Mouse (Mus musculus): ENCODE measurements at regions not wholly inside any gene's neighbourhood (a gene's known extent, or its start where the extent isn't known, plus 50 kb on each side); places are given as distances from the start of the nearest gene placed in this dataset.
A peak's percentile ranks its signal among the peaks of the same experiment; 100 is the strongest.
"Not testable (repeated sequence)": the region's sequence is repeated elsewhere in the genome, so short reads cannot be mapped to it uniquely, and the experiment has no call there.

DNA sequence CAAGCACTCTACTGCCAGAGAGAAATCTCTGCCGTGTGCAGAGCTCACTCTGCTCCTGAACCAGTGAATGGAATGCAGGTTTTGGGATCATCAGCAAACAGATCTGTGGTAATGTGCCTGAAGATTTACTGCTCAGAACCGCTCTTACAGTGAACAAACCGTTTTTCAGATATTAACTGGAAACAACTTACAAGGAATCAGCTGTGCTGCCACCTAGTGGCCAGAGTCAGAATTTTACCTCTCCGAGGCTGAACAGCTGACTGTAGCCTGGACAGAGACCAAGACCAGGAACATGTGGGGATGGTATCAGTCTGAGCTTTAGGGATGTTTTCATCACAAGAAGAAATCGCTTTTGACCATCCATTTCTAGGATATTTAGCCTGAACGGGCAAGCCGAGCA lies 65.3 kb downstream of the Gm15023 start:
- DNase-seq, result peak; percentile 8 to 9

DNA sequence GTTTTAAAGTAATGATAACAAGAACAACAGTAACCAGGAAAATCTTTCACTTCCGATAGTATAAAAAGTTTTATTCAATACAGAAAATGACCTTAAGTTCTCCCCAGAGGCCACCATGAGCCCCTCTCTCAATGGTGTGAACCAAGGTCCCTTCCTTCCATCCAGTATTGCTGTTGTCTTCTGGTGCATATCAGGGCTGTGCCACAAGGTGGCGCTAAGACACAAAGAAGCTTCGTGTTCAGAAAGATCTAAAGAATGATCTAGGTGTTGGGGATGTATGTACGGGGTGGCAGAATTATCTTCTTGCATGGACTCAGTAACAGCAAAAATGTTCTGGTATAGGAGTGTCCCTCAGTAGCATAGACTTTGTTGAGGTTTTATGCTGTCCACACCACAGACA lies 66.6 kb downstream of the Gm15023 start:
- peak; percentile 36 to 58 for DNase-seq

DNA sequence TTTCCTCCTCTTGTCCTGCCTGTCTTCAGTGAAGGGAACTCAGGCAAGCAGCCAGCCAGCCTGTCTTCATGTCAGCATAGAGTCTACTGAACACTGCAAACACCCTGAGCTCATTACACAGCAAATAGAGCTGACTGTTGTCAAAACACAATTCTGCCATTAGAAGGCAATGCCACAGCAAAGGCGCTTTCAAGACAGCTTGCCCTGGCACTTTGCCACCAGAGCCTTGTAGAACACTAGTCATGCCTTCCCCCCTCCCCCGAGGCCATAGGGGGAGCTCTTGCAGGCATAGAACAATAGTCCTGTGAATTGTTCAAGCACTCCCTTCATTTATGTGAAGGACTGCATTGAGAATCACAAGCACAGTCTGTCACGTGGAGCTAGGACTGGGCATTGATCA lies 75.8 kb downstream of the Gm15023 start:
- DNase-seq, result no peak

DNA sequence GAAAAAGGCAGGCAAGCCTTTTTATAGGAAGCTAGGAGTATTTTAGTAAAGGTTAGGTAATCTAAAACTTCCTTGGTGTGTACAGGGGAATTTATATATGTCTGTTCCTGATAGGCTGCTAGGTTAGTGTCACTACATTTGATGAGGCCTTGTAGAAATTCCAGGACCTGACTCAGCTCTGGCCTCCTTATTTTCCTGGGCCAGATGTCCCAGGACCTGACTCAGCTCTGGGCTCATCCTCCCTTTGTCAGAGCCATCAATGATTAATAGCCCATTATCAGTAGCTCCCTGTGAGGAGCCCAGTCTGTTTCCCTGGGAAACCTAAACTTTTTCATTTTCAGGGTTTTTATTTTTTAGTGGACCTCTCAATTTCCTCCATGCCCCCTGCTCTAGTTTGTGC lies 79.3 kb downstream of the Gm15023 start:
- DNase-seq, result no peak

DNA sequence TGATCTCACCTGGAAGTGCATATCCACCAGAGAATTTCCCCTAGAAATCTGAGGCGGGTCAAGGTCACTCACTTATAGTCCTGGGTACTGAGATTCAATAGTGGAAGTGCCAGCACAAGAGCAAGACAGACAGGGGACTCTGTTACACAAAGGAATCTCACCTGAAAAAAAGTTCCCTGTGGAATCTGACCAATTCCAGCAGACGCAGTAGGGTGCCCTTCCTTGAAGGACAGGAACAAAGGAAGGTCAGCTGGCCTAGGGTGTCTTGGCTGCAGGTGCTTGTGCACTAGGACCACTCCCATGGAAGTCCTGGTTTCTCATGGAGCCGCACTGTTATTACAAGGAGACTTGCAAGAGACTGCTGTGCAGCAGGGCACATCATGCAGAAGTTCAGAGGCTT lies 81.2 kb downstream of the Gm15023 start:
- DNase-seq, result no peak

DNA sequence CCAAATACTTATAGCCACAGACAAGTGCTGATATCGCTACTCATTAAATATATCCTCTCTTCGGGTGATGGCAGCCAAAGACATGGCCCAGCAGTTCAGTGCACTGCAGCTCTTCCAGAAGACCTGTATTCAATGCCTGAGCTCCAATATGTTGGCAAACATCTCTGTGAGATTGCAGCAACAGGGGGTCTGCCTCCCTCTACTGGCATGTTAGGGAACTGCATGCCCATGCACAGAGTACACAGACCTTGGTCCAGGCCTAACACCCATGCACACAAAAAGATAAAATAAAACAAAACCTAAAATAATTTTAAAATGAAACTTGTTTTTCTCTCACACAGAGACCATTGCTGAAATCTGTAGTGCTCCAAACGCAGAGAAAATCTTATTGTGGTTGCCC lies 82.1 kb upstream of the Zmat1 start:
- peak; percentile 33 to 42 for DNase-seq

DNA sequence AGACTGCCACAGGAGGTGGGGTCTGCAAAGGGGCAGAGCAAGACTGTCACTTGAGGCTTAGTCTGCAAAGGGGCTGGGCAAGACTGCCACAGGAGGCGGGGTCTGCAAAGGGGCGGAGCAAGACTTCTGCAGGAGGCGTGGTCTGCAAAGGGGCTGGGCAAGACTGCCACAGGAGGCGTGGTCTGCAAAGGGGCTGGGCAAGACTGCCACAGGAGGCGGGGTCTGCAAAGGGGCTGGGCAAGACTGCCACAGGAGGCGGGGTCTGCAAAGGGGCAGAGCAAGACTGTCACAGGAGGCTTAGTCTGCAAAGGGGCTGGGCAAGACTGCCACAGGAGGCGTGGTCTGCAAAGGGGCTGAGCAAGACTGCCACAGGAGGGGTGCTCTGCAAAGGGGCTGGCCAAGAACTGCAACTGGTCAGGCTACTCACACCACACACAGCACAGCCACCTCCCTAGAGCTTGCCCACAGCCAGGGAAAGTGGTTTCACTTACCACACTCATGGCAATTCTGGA lies 78.1 kb upstream of the Zmat1 start:
- peak in 1 of 2 experiments; percentile 37 for DNase-seq

DNA sequence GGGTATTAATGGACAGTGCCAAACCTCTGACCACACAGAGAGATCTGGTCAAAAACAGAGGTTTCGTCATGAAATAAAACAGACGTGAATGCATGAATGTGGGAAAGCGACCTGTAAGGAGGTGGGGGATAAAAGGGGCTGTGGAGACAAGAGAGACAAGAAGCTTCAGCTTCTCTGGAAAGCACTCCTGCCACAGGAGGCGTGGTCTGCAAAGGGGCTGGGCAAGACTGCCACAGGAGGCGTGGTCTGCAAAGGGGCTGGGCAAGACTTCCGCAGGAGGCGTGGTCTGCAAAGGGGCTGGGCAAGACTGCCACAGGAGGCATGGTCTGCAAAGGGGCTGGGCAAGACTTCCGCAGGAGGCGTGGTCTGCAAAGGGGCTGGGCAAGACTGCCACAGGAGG lies 77.6 kb upstream of the Zmat1 start:
- DNase-seq, result peak in 1 of 2 experiments; percentile 8

DNA sequence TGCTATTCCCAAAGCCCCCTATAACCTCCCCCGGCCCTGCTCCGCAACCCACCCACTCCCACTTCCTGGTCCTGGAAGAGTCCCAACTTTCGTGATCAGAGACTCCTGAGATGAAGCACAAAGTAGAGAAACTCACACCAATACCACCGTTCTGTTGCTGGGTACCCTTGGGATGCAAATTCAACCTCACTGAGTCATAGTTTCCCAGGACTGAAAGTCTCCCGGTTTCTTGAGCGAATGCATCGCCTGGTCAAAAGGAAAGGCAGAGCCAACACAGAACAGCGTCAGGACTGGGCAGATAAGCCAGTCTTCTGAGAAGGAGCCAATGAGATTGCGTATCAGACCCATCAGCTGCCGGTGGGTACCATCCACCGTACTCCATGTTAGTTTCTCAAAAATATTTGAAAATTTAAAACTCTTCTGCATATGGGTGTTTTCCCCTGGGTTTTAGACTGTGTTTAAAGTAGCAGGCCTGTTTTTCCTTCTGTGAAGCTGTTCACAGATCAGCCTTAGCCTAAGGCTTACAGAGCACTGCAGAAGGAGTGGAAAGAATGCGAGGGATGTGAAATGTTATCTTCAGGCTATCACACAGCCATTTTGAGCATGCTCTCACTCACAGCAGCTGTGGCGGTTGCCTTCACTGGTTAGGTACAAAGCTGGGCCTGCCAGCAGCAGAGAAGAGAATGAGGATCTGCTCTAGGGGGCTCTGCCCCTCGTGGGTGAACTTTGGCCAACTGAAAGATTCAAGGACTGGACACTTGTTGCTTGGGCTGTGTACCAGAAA lies 77.0 kb upstream of the Zmat1 start:
- DNase-seq, result not testable (repeated sequence)

DNA sequence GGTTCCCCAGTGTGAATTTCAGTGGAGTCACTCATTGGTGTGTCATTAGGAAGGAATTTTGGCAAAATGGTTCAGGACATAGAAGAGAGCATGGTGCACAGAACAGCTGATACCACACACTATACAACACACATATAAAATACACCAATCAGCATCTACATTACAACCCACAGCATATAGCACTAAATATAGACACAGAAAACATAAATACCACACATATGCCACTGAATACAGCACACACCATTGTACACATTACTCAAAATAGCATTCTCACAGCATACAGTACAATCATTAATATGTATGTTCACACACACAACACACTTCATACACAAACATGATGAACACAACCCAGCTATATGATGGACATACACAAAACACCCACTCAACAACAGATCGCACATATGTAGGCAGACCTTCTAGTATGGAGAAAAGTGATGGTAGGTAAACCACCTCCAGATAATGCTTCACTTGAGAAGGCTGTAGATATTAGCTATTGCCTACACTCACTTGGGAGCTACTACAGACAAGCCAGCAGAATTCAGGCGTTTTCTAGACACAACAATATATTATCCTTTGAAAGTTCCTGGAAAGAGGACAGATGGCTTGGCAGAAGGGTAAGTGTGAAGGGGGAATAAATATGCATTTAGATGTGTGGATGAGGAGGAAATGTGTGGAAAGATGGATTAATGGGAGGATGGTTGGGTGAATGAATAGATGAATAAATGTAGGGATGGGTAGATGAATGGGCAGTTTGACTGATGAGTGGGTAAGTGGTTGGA lies 71.6 kb upstream of the Zmat1 start:
- no peak for DNase-seq

DNA sequence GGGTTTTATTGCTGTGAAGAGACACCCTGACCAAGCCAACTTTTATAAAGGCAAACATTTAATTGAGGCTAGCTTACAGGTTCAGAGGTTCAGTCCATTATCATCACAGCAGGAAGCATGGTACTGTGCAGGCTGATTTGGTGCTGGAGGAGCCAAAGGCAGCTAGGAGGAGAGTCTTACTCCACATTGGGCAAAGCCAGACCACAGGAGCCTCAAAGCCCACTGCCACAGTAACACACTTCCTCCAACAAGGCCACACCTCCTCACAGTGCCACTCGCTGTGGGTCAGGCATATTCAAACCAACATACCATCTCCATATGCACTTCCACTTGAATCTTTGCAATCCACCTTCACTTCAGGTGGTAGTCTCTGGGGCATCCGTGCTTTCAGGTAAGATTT lies 70.4 kb upstream of the Zmat1 start:
- DNase-seq, result no peak

DNA sequence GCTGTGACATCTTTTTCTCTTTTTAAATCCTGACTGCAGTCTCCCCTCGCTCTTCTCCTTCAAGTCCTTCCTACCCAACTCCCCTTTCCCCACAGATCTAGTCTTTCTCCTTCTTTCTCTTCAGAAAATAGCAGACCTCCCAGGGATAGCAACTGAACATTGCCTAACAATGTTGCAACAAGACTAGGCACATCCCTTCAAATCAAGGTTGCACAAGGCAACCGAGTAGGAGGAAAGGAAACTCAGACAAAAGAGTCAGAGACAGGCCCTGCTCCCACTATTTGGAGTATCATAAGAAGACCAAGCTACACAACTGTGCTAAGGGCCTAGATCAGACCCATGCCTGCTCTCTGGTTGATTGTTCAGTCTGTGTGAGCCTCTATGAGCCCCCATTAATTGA lies 66.9 kb upstream of the Zmat1 start:
- no peak for DNase-seq

DNA sequence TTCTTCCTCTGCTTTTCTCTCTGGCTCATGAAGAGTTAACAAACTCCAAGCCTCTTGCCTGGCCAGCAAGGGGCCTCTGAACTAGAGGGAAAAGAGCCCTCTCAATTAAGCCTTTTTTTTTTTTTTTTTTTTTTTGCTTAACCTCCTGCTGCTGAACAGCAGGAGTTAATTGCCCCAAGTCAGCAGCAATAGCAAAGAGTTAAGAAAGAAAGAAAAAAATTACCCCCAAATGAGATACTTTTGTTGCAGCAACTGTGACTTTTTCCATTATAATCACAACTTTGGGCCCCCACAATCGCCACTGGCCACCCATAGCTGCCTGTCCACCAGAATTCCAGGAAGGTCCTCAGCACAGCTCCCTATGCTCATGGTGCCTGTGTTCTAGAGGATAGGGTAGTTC lies 60.4 kb upstream of the Zmat1 start:
- DNase-seq, result no peak

DNA sequence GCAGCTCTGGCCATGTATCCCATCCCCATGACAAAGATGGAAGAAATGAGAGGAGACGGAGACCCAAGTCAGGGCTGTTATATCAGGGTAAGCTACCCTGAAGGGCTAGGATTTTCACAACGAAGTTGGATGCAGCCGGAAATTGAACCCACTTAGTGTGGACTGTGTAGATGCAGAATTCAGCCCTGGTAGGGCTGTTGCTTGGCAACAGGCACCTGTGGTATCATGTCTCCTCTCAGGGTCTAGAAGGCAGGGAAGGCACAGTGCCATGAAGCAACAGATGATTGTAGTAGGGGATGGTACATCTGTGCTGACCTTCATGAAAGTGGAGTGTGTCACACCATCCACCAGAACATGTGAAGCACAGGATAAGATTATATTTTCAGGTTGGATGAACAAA lies 51.2 kb upstream of the Zmat1 start:
- no peak for DNase-seq

DNA sequence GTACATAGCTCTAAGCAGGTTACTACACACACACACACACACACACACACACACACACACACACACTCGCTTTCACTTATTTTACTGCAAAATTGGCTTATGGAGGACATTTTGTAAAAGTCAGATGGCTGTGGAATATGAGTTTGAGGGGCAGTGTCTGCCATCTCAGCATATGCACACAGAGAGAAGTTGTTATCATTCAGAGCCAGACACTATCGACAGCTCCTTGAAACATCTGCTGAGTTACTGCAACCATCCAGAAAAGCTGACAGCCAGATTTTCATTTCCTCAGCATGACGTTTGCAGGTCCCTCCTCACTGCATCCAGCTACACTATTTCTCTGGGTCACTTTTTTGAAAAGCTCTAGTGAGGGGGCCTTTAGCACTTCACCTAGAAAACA lies 49.9 kb upstream of the Zmat1 start:
- no peak for DNase-seq
